Mouse (Mus musculus): Measurements from ENCODE around the gene Pwwp2b. TPM values are rescaled to one million over a fixed set of nuclear protein-coding genes. Genes with fewer than 3 reads are reported as not detected.
A peak's percentile ranks its signal among the peaks of the same experiment; 100 is the strongest.

The Pwwp2b gene
- polyA plus RNA-seq (2016; fragmentation: Nextera tagmentation; extraction: Ambion mirVana) = 4.3 and 5.1 TPM in 2 replicates

DNA sequence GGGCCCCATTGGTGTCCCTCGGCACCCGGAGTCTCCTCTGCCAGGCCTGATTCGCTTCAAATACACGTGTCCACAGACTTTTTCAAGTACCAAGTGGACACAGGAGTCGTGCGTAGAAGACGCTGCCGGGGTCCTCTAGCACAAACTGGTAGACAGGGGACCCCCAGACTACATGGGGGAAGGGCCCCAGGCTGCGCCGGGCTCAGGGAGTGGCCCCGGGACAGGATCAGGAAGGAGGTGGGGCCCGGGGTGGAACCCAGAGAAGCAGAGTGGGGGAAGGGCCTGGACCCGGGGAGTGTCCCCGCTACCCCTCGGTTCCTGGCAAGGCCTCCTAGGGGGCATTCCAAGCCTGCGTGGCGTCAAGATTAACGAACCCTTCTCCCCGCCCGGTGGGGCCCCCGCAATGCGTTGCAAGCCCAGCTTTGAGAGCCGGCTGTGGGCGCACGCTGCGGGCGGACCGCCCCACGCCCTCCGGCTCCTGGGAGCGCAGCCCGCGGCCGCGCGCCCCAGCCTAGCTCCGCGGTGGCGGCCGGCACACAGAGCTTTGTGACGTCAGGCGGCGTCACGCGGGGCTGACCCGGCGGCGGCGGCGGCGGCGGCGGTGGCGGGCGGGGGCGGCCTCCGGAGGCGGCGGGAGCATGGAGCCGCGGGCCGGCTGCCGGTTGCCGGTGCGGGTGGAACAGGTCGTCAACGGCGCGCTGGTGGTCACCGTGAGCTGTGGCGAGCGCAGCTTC, at the start of gene Pwwp2b:
Gene Pwwp2b, plus strand, starts transcription at position 602 of the 734 bp plus-strand sequence.
- peaks cover 43% of the 10 kb centered on the region for H3K4me1 ChIP-seq

DNA sequence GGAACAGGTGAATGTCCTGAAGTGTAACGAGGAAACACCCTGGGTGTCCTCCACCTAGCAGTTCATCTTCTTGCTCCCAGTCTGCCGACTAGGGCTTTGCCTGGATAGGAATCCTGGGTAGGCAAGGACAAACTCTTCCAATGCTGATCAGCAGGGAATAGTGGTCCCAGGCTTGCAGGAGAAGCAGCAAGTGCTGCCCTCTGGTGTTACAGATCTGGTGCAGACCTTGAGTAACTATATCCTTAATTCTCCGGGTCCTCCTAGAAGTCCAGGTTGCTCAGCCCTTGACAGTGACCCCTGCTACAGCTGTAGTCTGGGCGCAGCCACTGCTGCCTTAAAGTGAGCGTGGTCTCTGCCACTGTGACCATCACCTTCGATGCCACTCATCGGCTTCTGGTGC, 48.2 kb upstream of the Pwwp2b start:
- H3K27ac ChIP-seq = no peak overlapping the region
- no peak overlapping the region for H3K4me3 ChIP-seq
- H3K27me3 ChIP-seq = peaks cover 7% of the 10 kb centered on the region
- H3K36me3 ChIP-seq = no peaks in the 10 kb centered on the region
- no peak overlapping the region for H3K9ac ChIP-seq
- no peaks in the 10 kb centered on the region for H3K9me3 ChIP-seq (replicated peaks)
- 31% methylated on average over 7 of the region's 7 CpGs for WGBS
- ATAC-seq (ENCODE audit: low FRiP score) = peak; percentile 61
- no peaks in the 10 kb centered on the region for H3K4me1 ChIP-seq
- no peak overlapping the region for H3K4me2 ChIP-seq (replicated peaks)

More for the DNA sequence above, at the start of gene Pwwp2b:
- Histone ChIP-seq H3K27me3 (peaks cover 50% of the 10 kb centered on the region), H3K27ac (peak within 1 kb of the TSS; percentile 67; the same call in 1 of the 2 replicates), H3K4me3 (peak within 1 kb of the TSS; percentile 64), H3K9me3 (replicated peaks) (no peaks in the 10 kb centered on the region), H3K36me3 (no peaks in the 10 kb centered on the region), H3K9ac (peak within 1 kb of the TSS; percentile 76), H3K4me2 (replicated peaks) (peak within 1 kb of the TSS; percentile 95)
- ATAC-seq (ENCODE audit: low FRiP score) = peak; percentile 62
- WGBS = 1% methylated on average over 45 of the region's 72 CpGs

DNA sequence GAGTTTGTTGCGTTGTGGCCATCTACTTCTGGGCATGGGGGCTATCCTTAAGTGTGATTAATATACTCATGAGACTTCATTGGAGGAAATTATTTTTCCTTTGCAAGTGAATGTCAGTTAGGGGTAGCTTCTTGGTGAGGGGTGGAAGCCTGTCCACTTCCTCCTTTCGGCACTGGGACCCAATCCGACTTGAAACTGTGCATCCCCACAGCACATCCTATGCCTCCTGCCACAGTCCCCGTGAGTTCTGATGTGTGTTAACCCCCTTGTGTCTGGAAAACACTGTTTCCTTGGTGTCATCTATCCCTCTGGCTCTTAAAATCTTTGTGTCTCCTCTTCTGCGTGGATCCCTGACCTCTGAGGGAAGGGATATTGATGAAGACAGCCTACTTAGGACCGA, 47.1 kb upstream of the Pwwp2b start:
- Histone ChIP-seq H3K9ac (no peak overlapping the region), H3K36me3 (no peaks in the 10 kb centered on the region), H3K9me3 (replicated peaks) (no peaks in the 10 kb centered on the region), H3K27ac (no peak overlapping the region), H3K4me1 (no peaks in the 10 kb centered on the region), H3K4me2 (replicated peaks) (no peak overlapping the region), H3K4me3 (no peak overlapping the region), H3K27me3 (peaks cover 7% of the 10 kb centered on the region)
- no peak for ATAC-seq (ENCODE audit: low FRiP score)
- WGBS = 62% methylated on average over 6 of the region's 6 CpGs

DNA sequence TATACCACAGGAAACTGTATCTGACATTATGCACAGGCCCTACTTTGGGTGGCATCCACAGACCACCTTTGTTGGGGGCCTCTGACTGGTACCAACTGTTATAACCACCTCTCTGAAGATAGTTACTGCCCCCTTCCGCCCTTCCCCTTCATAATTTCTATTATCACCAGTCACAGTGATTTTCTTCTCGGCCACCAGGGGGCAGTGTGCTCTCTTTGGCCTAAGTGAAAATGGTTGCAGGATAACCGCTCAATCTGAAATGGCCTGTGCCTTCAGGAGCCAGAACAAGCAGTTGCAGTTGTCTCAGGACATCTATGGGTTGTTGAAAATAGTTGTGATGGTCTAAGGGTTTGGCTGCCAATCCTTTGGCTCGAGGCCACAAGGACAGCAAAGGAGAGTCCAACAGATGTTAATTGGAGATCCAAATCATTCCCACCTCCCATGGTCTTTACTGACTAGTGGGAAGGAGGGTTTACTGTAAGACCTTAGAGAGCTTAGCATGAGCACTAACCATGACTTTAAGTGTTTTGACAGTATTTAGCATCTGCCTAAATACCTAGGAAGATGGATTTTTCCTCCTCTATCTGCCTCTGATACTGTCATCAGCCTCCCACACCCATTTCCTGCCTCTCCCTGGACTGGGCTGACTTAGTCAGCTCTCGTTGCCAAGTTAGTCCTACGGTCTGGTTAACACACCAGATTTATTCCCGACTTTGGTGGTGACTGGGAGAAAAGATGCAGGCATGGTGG, 40.1 kb upstream of the Pwwp2b start:
- H3K9ac ChIP-seq = no peak overlapping the region
- no peak overlapping the region for H3K4me3 ChIP-seq
- no peaks in the 10 kb centered on the region for H3K9me3 ChIP-seq (replicated peaks)
- no peak for ATAC-seq (ENCODE audit: low FRiP score)
- WGBS = 38% methylated on average over 7 of the region's 7 CpGs
- H3K36me3 ChIP-seq = no peaks in the 10 kb centered on the region
- H3K4me1 ChIP-seq = peaks cover 9% of the 10 kb centered on the region
- H3K27me3 ChIP-seq = no peaks in the 10 kb centered on the region
- H3K4me2 ChIP-seq (replicated peaks) = no peak overlapping the region
- H3K27ac ChIP-seq = no peak overlapping the region

DNA sequence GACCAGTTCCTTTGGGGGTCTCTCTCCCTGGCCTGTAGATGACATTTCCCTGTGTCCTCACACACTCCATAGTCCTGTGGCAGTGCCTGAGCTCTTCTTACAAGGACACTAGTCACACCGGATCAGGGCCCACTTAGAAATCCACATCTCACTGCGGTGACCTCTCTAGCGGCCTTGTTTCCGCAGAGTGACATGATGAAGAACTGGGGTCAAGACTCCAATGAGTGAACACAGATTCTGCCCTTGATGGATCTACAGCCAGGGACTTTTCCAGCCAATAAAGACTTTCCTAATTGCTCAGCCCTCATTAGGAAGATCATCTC, 39.5 kb upstream of the Pwwp2b start:
- Histone ChIP-seq H3K27me3 (no peaks in the 10 kb centered on the region), H3K27ac (no peak overlapping the region), H3K4me2 (replicated peaks) (no peak overlapping the region), H3K4me1 (peaks cover 12% of the 10 kb centered on the region), H3K9me3 (replicated peaks) (no peaks in the 10 kb centered on the region), H3K36me3 (no peaks in the 10 kb centered on the region), H3K9ac (no peak overlapping the region), H3K4me3 (no peak overlapping the region)
- 84% methylated on average over 4 of the region's 4 CpGs for WGBS
- no peak for ATAC-seq (ENCODE audit: low FRiP score)

DNA sequence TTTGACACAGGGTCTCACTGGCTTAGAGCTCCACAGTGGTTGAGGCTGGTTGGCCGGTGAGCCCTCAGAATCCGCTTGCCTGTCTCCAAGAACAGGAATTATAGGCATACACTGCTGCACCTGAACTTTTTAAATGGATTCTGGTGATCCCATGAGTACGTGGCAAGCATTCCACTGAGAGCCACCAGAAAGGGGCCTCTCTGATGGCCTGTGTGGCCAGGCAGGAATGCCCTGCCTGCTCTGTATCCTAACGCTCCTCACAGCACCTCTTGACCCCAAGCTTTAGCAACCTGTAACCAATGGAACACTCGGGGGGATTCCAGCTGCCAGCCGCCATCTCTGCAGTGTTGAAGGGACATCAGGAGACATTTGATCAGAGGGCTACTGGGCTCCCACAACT, 36.5 kb upstream of the Pwwp2b start:
- H3K4me1 ChIP-seq = peaks cover 12% of the 10 kb centered on the region

DNA sequence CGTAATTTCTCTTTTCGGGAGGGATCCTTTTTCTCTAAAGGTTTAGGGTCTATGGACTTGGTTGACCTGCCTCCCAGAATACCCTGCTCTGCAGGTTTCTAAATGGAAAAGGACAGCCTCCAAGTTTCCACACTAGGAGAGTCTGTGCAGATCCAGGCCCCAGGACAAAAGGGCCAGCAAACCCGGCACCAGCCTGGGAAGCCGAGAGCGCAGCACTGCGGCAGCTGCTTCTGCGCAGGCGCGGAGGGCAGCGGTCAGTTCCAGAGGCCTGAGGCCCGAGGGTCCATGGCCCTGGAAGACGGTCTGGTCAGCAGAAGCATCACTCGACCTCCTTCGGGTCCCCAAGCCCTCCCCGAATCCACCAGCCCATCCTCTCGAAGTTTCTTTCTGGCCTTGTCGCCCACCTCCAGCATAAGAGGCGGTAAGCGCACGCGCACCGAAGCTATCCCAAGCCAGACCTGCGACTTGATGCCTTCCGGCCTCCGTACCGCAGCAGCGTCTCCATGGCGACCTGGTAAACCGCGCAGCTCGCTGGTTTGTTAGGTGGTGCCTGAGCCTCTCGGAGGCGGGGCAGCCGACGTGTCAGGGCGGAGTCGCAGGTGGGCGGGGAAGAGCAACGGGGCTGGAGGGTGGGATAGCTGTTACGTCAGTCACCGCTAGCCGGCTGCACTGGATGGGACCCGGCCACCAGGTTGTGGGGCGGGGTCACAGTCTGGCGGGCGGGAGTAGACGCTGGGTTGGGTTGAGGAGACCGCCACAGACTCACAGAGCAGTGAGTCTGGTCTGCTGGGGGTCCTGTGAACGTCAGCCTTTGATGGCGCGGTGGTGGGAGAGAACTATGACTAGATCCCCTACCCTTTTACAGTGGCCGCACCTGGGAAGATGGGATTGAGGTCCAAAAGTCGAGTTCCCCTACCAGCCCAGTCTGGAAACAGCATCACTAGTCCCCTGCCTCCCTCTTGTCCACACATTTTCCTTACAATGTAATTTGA, 35.2 kb upstream of the Pwwp2b start, which contains the start of the genes Lrrc27 and Stk32c:
Gene Lrrc27, plus strand, starts transcription at position 235 of the 992 bp plus-strand sequence.
Gene Stk32c, minus strand, starts transcription at position 554 of the 992 bp plus-strand sequence.
- ATAC-seq (ENCODE audit: low FRiP score) = peak; percentile 97
- Histone ChIP-seq H3K36me3 (no peaks in the 10 kb centered on the region), H3K9me3 (replicated peaks) (no peaks in the 10 kb centered on the region), H3K27me3 (no peaks in the 10 kb centered on the region), H3K27ac (peak within 1 kb of the TSS; percentile 89), H3K4me2 (replicated peaks) (peak within 1 kb of the TSS; percentile 64), H3K9ac (peak within 1 kb of the TSS; percentile 70), H3K4me3 (peak within 1 kb of the TSS; percentile 52), H3K4me1 (peaks cover 12% of the 10 kb centered on the region)
- 2% methylated on average over 53 of the region's 53 CpGs for WGBS

More for the DNA sequence above, 36.5 kb upstream of the Pwwp2b start:
- Histone ChIP-seq H3K4me3 (no peak overlapping the region), H3K27ac (no peak overlapping the region), H3K36me3 (no peaks in the 10 kb centered on the region), H3K4me2 (replicated peaks) (no peak overlapping the region), H3K27me3 (no peaks in the 10 kb centered on the region), H3K9ac (no peak overlapping the region), H3K9me3 (replicated peaks) (no peaks in the 10 kb centered on the region)
- WGBS = 82% methylated on average over 6 of the region's 6 CpGs
- ATAC-seq (ENCODE audit: low FRiP score) = no peak

DNA sequence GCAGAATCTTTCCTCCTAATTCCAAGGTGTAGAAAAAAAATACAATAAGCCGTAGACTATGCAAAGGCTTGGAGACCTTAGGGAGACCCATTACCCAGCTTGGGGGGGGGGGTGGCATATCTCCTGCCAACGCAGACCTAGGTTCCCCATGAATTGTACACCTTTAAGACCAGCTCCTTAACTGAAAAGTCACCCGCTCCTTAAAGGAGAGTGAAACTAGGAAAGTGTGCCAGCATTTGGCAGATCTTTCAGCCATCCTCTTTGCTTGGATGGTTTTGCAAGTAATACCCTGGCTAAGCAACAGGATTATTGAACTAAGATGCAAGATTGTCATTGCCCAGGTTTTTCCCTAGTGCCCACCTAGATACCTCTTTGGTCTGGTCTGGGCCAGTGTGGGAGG, 34.5 kb upstream of the Pwwp2b start:
- Histone ChIP-seq H3K4me3 (peak overlapping the region; percentile 52), H3K9me3 (replicated peaks) (no peaks in the 10 kb centered on the region), H3K27me3 (no peaks in the 10 kb centered on the region), H3K4me1 (peaks cover 12% of the 10 kb centered on the region), H3K4me2 (replicated peaks) (peak overlapping the region; percentile 64), H3K27ac (0 out of 2 replicates have a peak overlapping the region, but pooled peaks have one; percentile 23), H3K9ac (peak overlapping the region; percentile 51; the same call in 1 of the 2 replicates), H3K36me3 (no peaks in the 10 kb centered on the region)
- 61% methylated on average over 3 of the region's 3 CpGs for WGBS
- peak; percentile 20; the same call in 1 of the 2 replicates for ATAC-seq (ENCODE audit: low FRiP score)

DNA sequence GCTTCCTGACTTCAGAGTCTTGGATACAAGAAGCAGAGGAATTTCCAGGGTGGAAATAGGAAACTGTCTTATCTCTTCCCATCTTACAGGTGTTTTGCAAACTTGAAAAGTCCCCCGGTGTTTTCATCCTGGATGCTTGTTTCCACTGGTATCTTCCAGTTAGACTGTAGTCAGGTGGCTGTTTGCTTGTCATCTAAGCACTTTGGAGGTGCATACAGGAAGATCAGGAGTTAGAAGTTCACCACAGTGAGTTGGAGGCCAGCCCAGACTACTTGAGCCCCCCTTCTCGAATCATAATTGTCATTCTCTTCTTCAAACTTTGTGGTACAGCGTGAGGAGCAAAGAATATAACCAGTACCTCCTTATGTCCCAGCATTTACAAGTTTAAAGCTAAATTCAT, 34.1 kb upstream of the Pwwp2b start:
- Histone ChIP-seq H3K9me3 (replicated peaks) (no peaks in the 10 kb centered on the region), H3K9ac (no peak overlapping the region), H3K4me2 (replicated peaks) (no peak overlapping the region), H3K27me3 (no peaks in the 10 kb centered on the region), H3K27ac (no peak overlapping the region), H3K36me3 (no peaks in the 10 kb centered on the region), H3K4me3 (no peak overlapping the region), H3K4me1 (peaks cover 12% of the 10 kb centered on the region)
- no peak for ATAC-seq (ENCODE audit: low FRiP score)
- 84% methylated on average over 3 of the region's 3 CpGs for WGBS

DNA sequence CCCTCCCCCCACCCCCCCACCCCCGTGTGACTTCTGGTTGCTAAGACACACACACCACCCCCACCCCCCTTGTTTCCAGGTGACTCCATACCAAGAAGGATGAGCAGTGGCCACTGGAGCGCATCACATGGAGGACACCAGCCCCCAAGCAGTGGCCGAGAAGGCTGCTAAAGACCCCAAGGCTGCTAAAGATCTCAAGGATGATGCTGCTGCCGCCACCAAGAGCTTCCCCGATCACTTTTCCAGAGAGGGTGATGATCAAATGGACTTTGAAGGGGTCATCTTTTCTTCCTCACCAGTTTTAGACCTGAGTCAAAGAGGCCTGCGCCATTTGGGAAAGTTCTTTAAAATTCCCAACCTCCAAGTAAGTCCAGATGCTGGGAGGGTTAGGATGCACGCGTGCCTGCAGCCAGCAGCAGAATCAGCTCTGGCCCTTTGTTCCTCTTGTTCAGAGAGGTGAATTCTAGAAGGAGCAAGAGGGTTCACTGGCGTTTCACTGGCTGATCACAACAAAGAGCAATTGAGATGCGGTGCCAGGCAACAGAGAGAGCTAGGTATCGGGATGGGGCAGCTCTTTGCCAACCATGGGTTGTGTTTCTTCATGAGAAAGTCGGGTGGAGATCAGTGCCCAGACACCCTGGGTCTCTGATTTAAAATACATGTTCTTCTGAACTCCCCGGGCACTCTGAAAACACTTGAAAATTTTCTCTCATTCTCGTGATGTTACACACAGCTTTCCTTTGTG, 33.5 kb upstream of the Pwwp2b start:
- no peak for ATAC-seq (ENCODE audit: low FRiP score)
- H3K27me3 ChIP-seq = no peaks in the 10 kb centered on the region
- no peaks in the 10 kb centered on the region for H3K9me3 ChIP-seq (replicated peaks)
- no peak overlapping the region for H3K4me2 ChIP-seq (replicated peaks)
- no peak overlapping the region for H3K9ac ChIP-seq
- no peak overlapping the region for H3K27ac ChIP-seq
- peaks cover 12% of the 10 kb centered on the region for H3K4me1 ChIP-seq
- H3K4me3 ChIP-seq = no peak overlapping the region
- H3K36me3 ChIP-seq = no peaks in the 10 kb centered on the region
- WGBS = 78% methylated on average over 14 of the region's 14 CpGs

DNA sequence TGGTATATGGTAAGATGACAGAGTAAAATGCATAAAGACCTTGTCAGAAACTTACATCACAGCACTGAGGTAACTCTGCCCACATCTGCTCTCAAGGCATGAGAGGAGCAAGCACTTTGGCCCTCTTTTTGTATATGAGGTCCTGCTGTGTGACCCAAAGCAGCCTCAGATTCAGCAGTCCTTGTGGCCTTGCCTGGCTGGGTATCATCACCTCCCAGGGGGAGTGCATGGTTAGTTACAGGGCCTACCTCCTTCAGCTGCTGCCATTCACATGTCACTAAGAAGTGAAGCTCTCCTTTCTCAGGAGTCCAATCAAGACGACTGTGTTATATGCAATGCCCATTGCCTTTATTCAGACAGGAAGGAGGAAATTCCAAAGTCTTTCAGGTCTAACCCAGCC, 32.8 kb upstream of the Pwwp2b start:
- Histone ChIP-seq H3K36me3 (no peaks in the 10 kb centered on the region), H3K4me1 (peaks cover 12% of the 10 kb centered on the region), H3K27ac (no peak overlapping the region), H3K4me2 (replicated peaks) (no peak overlapping the region), H3K4me3 (no peak overlapping the region), H3K9me3 (replicated peaks) (no peaks in the 10 kb centered on the region), H3K9ac (no peak overlapping the region), H3K27me3 (no peaks in the 10 kb centered on the region)
- WGBS = 69% methylated on average over 1 of the region's 1 CpGs
- no peak for ATAC-seq (ENCODE audit: low FRiP score)
